Mouse (Mus musculus) 416B (cell line): ENCODE measurements around the gene Spata6.

Experiments used
- DNase-seq: peaks from one replicate; pipeline ENCODE4 v3.0.0; 2011; ENCODE audit warnings: low read depth

Spata6 gene

GRCm38 (mm10) chr4:111838882-111839281 is 119.1 kb downstream of the Spata6 start:
- no peak for DNase-seq

GRCm38 (mm10) chr4:111852626-111853025 is 132.8 kb downstream of the Spata6 start:
- no peak for DNase-seq

GRCm38 (mm10) chr4:111866701-111867100 is 146.9 kb downstream of the Spata6 start:
- no peak for DNase-seq

DNA sequence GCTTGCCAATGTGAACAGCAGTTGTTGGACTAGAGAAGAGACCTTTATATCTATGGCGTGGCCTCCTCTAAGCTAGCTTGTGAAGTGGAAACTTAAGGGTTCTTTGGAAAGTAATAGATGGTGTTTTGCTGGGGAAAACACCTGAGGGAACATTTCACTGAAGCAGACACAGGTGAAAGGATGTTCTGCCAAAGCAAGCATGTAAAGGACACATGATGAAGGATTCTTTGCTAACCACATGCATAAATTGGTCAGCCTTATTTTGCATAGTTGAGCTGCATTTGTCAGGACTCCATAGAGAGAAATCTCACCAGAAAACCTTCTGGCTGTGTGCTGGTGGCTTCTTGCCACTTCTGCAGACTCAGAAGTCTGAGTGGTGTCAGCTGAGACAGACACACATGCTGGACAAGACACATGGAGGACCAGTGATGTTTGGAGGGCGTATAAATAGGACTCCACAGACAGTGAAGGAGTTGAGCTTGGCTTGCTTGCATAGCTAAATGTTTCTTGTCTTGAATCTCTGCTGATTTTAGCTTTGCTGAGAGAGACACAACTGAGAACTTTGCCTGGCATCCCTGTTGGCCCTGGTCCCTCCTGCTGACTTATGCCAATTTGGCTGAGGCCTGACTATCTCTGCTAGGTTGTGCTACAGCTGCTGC is 148.1 kb downstream of the Spata6 start:
- DNase-seq = no peak
